Mouse (Mus musculus): ENCODE measurements around the gene Gtsf1. TPM values are rescaled to one million over a fixed set of nuclear protein-coding genes. Genes with fewer than 3 reads are reported as not detected.
"Not testable (repeated sequence)": the region's sequence is repeated elsewhere in the genome, so short reads cannot be mapped to it uniquely, and the experiment has no call there.

The Gtsf1 gene
- total RNA-seq (2021) = not detected

GRCm38 (mm10) chr15:103430241-103430640, at the start of gene Gtsf1:
Gene Gtsf1, minus strand, starts transcription at chr15:103430470.
- intact Hi-C loops (cut with DNase I) = no loop called here
- DNase-seq (ENCODE audit: low spot score) = no peak

GRCm38 (mm10) chr15:103479080-103479606, 48.9 kb upstream of the Gtsf1 start:
- DNase-seq (ENCODE audit: low spot score) = no peak
- intact Hi-C loops (cut with DNase I) = no loop called here

GRCm38 (mm10) chr15:103473769-103474168, 43.5 kb upstream of the Gtsf1 start:
- intact Hi-C loops (cut with DNase I) = no loop called here

GRCm38 (mm10) chr15:103473182-103473581, 42.9 kb upstream of the Gtsf1 start:
- DNase-seq (ENCODE audit: low spot score) = no peak
- intact Hi-C loops (cut with DNase I) = no loop called here

More at GRCm38 (mm10) chr15:103473769-103474168, 43.5 kb upstream of the Gtsf1 start:
- DNase-seq (ENCODE audit: low spot score) = no peak

GRCm38 (mm10) chr15:103472265-103472664, 42.0 kb upstream of the Gtsf1 start:
- DNase-seq (ENCODE audit: low spot score) = no peak
- intact Hi-C loops (cut with DNase I) = no loop called here

GRCm38 (mm10) chr15:103471488-103472194, 41.4 kb upstream of the Gtsf1 start:
- no peak for DNase-seq (ENCODE audit: low spot score)
- intact Hi-C loops (cut with DNase I) = no loop called here

GRCm38 (mm10) chr15:103462539-103463261, 32.4 kb upstream of the Gtsf1 start:
- DNase-seq (ENCODE audit: low spot score) = peak; percentile 12
- intact Hi-C loops (cut with DNase I) = no loop called here

- intact Hi-C loops (cut with DNase I) = no loop called here
Measured at GRCm38 (mm10) chr15:103454449-103454848, 24.2 kb upstream of the Gtsf1 start.

GRCm38 (mm10) chr15:103453551-103454218, 23.4 kb upstream of the Gtsf1 start, which contains the start of gene Nckap1l:
Gene Nckap1l, plus strand, starts transcription at chr15:103453794.
- intact Hi-C loops (cut with DNase I) = no loop called here
- DNase-seq (ENCODE audit: low spot score) = peak; percentile 36

More at GRCm38 (mm10) chr15:103454449-103454848, 24.2 kb upstream of the Gtsf1 start:
- DNase-seq (ENCODE audit: low spot score) = no peak

GRCm38 (mm10) chr15:103448369-103448768, 18.1 kb upstream of the Gtsf1 start, which contains the start of gene Gtsf2:
Gene Gtsf2, minus strand, starts transcription at chr15:103448469.
- intact Hi-C loops (cut with DNase I) = no loop called here
- DNase-seq (ENCODE audit: low spot score) = no peak

GRCm38 (mm10) chr15:103445966-103446365, 15.7 kb upstream of the Gtsf1 start:
- DNase-seq (ENCODE audit: low spot score); intact Hi-C loops (cut with DNase I): not testable (repeated sequence)

GRCm38 (mm10) chr15:103427017-103427416, 3.3 kb downstream of the Gtsf1 start:
- intact Hi-C loops (cut with DNase I) = no loop called here
- no peak for DNase-seq (ENCODE audit: low spot score)

- intact Hi-C loops (cut with DNase I); DNase-seq (ENCODE audit: low spot score): not testable (repeated sequence)
Measured at GRCm38 (mm10) chr15:103405586-103405985, 24.7 kb downstream of the Gtsf1 start.

GRCm38 (mm10) chr15:103401361-103401760, 28.9 kb downstream of the Gtsf1 start:
- DNase-seq (ENCODE audit: low spot score) = no peak
- intact Hi-C loops (cut with DNase I) = no loop called here

GRCm38 (mm10) chr15:103393577-103393976, 36.7 kb downstream of the Gtsf1 start:
- no peak for DNase-seq (ENCODE audit: low spot score)
- intact Hi-C loops (cut with DNase I) = no loop called here

- DNase-seq (ENCODE audit: low spot score) = no peak
- intact Hi-C loops (cut with DNase I) = loop anchor here (1.0 kb wide), 1 partner anchor 41 kb away; no protein-coding TSS in a partner anchor
Measured at GRCm38 (mm10) chr15:103388556-103389145, 41.6 kb downstream of the Gtsf1 start.

- DNase-seq (ENCODE audit: low spot score) = peak; percentile 65
- intact Hi-C loops (cut with DNase I) = no loop called here
Measured at GRCm38 (mm10) chr15:103383771-103384488, 46.3 kb downstream of the Gtsf1 start.

- DNase-seq (ENCODE audit: low spot score) = peak; percentile 69
- intact Hi-C loops (cut with DNase I) = no loop called here
Measured at GRCm38 (mm10) chr15:103382795-103383406, 47.4 kb downstream of the Gtsf1 start.

GRCm38 (mm10) chr15:103382075-103382474, 48.2 kb downstream of the Gtsf1 start:
- DNase-seq (ENCODE audit: low spot score) = no peak
- intact Hi-C loops (cut with DNase I) = no loop called here
